Mouse (Mus musculus) embryonic facial prominence, embryonic 15.5 days (tissue): Measurements from ENCODE around the gene Nln. TPM values are rescaled to one million over a fixed set of nuclear protein-coding genes. Genes with fewer than 3 reads are reported as not detected.
A peak's percentile ranks its signal among the peaks of the same experiment; 100 is the strongest.

Experiments used
- ATAC-seq: fragments of 200-750 bp; cut with Nextera tagmentation; 2 replicates; pipeline ENCODE4 v1.8.0; 2017; ENCODE audit warnings: low read depth, moderate TSS enrichment; ENCODE audit not compliant: insufficient number of reproducible peaks, low FRiP score, low TSS enrichment
- H3K27ac ChIP-seq: fragments of 300-500 bp; sonication (generic); replicated peaks from 2 replicates; pipeline ENCODE4 v1.5.1; 2015; ENCODE audit warnings: mild to moderate bottlenecking, inconsistent platforms
- H3K27me3 ChIP-seq: fragments of 300-500 bp; sonication (generic); 2 replicates; pipeline ENCODE4 v1.6.1; 2015; ENCODE audit warnings: inconsistent platforms
- H3K36me3 ChIP-seq: fragments of 300-500 bp; sonication (generic); 2 replicates; pipeline ENCODE4 v1.6.1; 2015; ENCODE audit warnings: mild to moderate bottlenecking, inconsistent platforms
- H3K4me1 ChIP-seq: fragments of 300-500 bp; sonication (generic); 2 replicates; pipeline ENCODE4 v1.6.1; 2015; ENCODE audit warnings: inconsistent platforms
- H3K4me2 ChIP-seq: fragments of 300-500 bp; sonication (generic); replicated peaks from 2 replicates; pipeline ENCODE4 v1.6.1; 2015; ENCODE audit warnings: mild to moderate bottlenecking, inconsistent platforms
- H3K4me3 ChIP-seq: fragments of 300-500 bp; sonication (generic); replicated peaks from 2 replicates; pipeline ENCODE4 v1.5.1; 2015; ENCODE audit warnings: mild to moderate bottlenecking, inconsistent platforms
- H3K9ac ChIP-seq: fragments of 300-500 bp; sonication (generic); 2 replicates; pipeline ENCODE4 v1.6.1; 2015; ENCODE audit warnings: inconsistent platforms
- H3K9me3 ChIP-seq: fragments of 300-500 bp; sonication (generic); replicated peaks from 2 replicates; pipeline ENCODE4 v1.6.1; 2016; ENCODE audit warnings: inconsistent platforms
- WGBS: fragments of 180-500 bp; shearing (Covaris S2); methylation state at CpG from one replicate; pipeline ENCODE4 v1.1.7; 2015; 5-methylcytosine and 5-hydroxymethylcytosine counted together
- polyA plus RNA-seq: library from polyadenylated mRNA; unstranded; fragments of >200 nt; fragmentation: Nextera tagmentation; extraction: Ambion mirVana; gene quantifications from 2 replicates; pipeline ENCODE4 v1.2.1, GENCODE M21; 2015

The Nln gene
- polyA plus RNA-seq, 1 experiment from 2014 or later = 18.8 TPM

DNA sequence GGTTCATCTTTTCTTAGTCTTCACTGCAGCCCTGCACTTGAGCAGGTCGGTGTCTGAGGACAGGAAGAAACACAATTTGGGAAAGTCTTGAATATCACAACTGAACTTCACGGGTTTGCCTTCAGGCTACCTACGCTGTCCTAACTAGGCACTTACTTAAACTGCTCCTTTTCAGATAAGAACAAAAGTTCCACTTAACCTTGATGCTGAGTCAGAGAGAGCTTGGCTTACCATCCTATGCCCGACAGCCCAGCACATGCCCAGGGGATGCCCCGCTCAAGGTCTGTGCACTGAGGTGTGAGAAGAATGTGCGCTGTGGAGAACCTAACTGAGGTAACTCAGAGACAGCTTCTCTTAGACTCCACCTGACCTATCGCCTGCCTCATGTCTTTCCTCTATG, 67.9 kb downstream of the Nln start:
- H3K27me3 ChIP-seq = no peaks in the 10 kb centered on the region
- no peak overlapping the region for H3K4me3 ChIP-seq
- H3K9ac ChIP-seq = no peak overlapping the region
- H3K4me1 ChIP-seq = peaks cover 26% of the 10 kb centered on the region
- no peak overlapping the region for H3K27ac ChIP-seq
- no peaks in the 10 kb centered on the region for H3K9me3 ChIP-seq
- H3K4me2 ChIP-seq = no peak overlapping the region
- no peak for ATAC-seq
- 85% methylated on average over 7 of the region's 7 CpGs for WGBS
- H3K36me3 ChIP-seq = no peaks in the 10 kb centered on the region

GRCm38 (mm10) chr13:104040950-104041349, 68.5 kb downstream of the Nln start:
- no peaks in the 10 kb centered on the region for H3K36me3 ChIP-seq
- H3K9me3 ChIP-seq = no peaks in the 10 kb centered on the region
- no peak overlapping the region for H3K4me3 ChIP-seq
- H3K9ac ChIP-seq = no peak overlapping the region
- peaks cover 30% of the 10 kb centered on the region for H3K4me1 ChIP-seq
- H3K4me2 ChIP-seq = no peak overlapping the region
- WGBS = 55% methylated on average over 4 of the region's 4 CpGs
- no peak for ATAC-seq
- H3K27ac ChIP-seq = no peak overlapping the region
- H3K27me3 ChIP-seq = no peaks in the 10 kb centered on the region

GRCm38 (mm10) chr13:104039861-104040260, 69.6 kb downstream of the Nln start:
- peaks cover 38% of the 10 kb centered on the region for H3K4me1 ChIP-seq
- 61% methylated on average over 4 of the region's 4 CpGs for WGBS
- ATAC-seq = no peak
- H3K27me3 ChIP-seq = no peaks in the 10 kb centered on the region
- H3K4me3 ChIP-seq = no peak overlapping the region
- no peak overlapping the region for H3K4me2 ChIP-seq
- no peaks in the 10 kb centered on the region for H3K9me3 ChIP-seq
- H3K36me3 ChIP-seq = no peaks in the 10 kb centered on the region
- no peak overlapping the region for H3K9ac ChIP-seq
- no peak overlapping the region for H3K27ac ChIP-seq

- H3K27me3 ChIP-seq = no peaks in the 10 kb centered on the region
- no peaks in the 10 kb centered on the region for H3K9me3 ChIP-seq
- H3K36me3 ChIP-seq = no peaks in the 10 kb centered on the region
- no peak overlapping the region for H3K27ac ChIP-seq
- WGBS = 86% methylated on average over 7 of the region's 7 CpGs
- H3K9ac ChIP-seq = no peak overlapping the region
- H3K4me2 ChIP-seq = no peak overlapping the region
- H3K4me3 ChIP-seq = no peak overlapping the region
- H3K4me1 ChIP-seq = peaks cover 48% of the 10 kb centered on the region
- ATAC-seq = no peak
Observed at GRCm38 (mm10) chr13:104038891-104039290, 70.5 kb downstream of the Nln start.

DNA sequence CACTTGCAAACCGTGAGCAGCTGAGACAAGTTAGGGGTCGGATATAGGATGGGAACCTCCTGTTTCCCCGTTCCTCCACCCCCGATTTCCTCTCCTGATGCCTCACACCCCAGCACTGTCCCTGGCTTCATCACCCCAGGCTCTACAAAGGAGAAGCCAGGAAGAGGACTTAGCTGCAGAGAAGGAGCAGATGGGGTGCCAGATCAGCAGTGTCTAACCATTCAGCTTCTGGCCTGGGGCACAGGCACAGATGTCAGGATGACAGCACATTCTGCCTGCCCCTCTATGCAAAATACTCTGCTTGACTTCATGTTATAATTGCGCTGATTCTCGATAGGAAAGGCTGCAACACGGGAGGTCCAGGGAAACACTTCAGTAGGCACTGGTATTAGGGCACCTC, 71.1 kb downstream of the Nln start:
- Histone ChIP-seq H3K36me3 (no peaks in the 10 kb centered on the region), H3K27me3 (no peaks in the 10 kb centered on the region), H3K4me3 (no peak overlapping the region), H3K4me1 (peaks cover 49% of the 10 kb centered on the region), H3K9ac (no peak overlapping the region), H3K27ac (peak overlapping the region; percentile 39; the same call in 1 of the 2 replicates), H3K4me2 (no peak overlapping the region), H3K9me3 (no peaks in the 10 kb centered on the region)
- ATAC-seq = no peak
- 39% methylated on average over 7 of the region's 7 CpGs for WGBS

DNA sequence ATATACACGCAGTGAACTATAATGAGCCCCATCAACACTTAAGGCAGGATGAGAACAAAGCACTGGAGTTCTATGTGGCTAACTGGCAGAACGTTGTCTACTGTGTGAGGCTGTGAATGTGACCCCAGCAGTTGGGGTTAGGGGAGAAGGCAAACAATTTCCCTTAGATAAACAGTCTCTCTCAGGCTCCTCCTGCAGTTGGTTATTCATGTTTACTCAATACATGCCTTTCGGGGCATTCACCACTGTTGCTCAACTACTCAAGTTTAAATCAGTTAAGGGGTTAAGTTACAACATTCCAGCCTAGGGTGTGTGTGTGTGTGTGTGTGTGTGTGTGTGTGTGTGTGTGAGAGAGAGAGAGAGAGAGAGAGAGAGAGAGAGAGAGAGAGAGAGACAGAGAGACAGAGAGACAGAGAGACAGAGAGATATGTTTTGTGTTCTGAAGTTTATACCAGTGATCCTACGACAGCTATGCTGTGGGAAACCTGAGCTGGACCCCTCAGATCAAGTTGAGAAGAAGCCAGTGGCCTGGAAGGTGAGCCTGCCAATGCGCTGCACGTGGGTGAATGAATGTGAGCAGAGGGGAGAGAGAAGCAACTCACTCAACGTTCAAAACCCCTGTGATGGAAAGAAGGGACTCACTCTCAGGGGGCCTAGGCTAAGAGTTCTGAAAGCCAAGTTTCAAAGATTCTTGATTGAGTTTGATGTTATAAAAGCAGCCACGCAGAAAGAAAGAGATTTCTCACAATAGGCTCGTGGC, 71.7 kb downstream of the Nln start:
- Histone ChIP-seq H3K4me3 (no peak overlapping the region), H3K27ac (peak overlapping the region; percentile 59), H3K9ac (no peak overlapping the region), H3K9me3 (no peaks in the 10 kb centered on the region), H3K36me3 (no peaks in the 10 kb centered on the region), H3K4me2 (no peak overlapping the region), H3K4me1 (peaks cover 53% of the 10 kb centered on the region), H3K27me3 (no peaks in the 10 kb centered on the region)
- ATAC-seq = no peak
- 29% methylated on average over 9 of the region's 9 CpGs for WGBS

- no peaks in the 10 kb centered on the region for H3K9me3 ChIP-seq
- no peak overlapping the region for H3K9ac ChIP-seq
- H3K4me3 ChIP-seq = no peak overlapping the region
- H3K4me2 ChIP-seq = no peak overlapping the region
- H3K36me3 ChIP-seq = no peaks in the 10 kb centered on the region
- WGBS = 65% methylated on average over 23 of the region's 23 CpGs
- H3K27ac ChIP-seq = peak overlapping the region; percentile 59
- H3K27me3 ChIP-seq = no peaks in the 10 kb centered on the region
- ATAC-seq = no peak
- H3K4me1 ChIP-seq = peaks cover 62% of the 10 kb centered on the region
Observed at GRCm38 (mm10) chr13:104036494-104037290, 72.7 kb downstream of the Nln start.

DNA sequence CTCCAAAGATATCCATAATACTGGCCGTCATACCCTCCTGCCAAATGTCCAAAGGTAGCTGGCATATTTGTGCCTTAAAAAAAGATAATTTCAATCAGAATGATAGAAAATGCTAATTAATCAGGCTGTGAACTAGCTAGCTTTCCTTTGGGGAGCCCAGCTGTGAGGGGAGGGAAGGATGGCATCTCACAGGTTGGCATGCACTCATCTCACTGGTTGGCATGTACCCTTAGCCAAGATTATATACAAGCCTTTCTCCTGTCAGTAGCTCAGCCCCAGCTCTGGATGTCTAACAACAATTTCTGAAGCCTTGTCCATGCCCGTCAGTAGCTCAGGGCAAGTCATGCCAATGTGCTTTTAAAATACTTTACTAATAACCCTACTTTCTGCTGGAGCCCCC, 73.8 kb downstream of the Nln start:
- Histone ChIP-seq H3K36me3 (no peaks in the 10 kb centered on the region), H3K9ac (no peak overlapping the region), H3K4me3 (no peak overlapping the region), H3K27ac (peak overlapping the region; percentile 58), H3K9me3 (no peaks in the 10 kb centered on the region), H3K4me1 (peaks cover 71% of the 10 kb centered on the region), H3K4me2 (no peak overlapping the region), H3K27me3 (no peaks in the 10 kb centered on the region)
- WGBS = 54% methylated on average over 2 of the region's 2 CpGs
- ATAC-seq = no peak

GRCm38 (mm10) chr13:104034854-104035253, 74.6 kb downstream of the Nln start:
- ATAC-seq = no peak
- no peaks in the 10 kb centered on the region for H3K36me3 ChIP-seq
- 16% methylated on average over 6 of the region's 6 CpGs for WGBS
- no peaks in the 10 kb centered on the region for H3K9me3 ChIP-seq
- H3K4me2 ChIP-seq = no peak overlapping the region
- H3K27me3 ChIP-seq = no peaks in the 10 kb centered on the region
- H3K27ac ChIP-seq = peak overlapping the region; percentile 29
- no peak overlapping the region for H3K9ac ChIP-seq
- peaks cover 71% of the 10 kb centered on the region for H3K4me1 ChIP-seq
- no peak overlapping the region for H3K4me3 ChIP-seq

DNA sequence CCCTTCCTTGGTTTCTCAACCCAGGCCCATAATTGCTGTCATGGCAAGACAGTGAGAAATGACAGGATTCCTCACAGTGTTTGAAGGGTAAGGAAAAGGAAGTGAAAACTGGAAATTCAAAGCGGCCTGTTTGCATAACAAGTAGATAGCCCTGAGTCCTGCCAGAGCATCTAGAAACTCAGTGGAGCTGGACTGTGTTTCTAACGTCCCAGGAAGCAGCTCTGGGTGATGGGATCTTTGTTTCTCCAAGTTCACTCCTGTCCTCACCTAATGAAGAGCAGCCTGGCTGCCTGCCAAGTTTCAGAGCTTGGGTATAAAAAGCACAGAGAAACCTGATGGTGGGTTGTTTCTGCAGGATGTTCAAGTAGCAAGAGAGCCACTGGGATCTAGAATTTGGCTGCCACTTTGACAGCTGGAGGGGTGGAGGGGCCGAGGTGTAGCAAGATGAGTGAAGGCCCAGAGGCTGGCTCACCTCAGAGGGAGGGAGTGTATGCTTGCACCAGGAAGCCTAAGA, 76.7 kb downstream of the Nln start:
- H3K4me2 ChIP-seq = 0 out of 2 replicates have a peak overlapping the region, but pooled peaks have one; percentile 1
- H3K27me3 ChIP-seq = no peaks in the 10 kb centered on the region
- no peaks in the 10 kb centered on the region for H3K36me3 ChIP-seq
- H3K9ac ChIP-seq = no peak overlapping the region
- WGBS = 34% methylated on average over 3 of the region's 3 CpGs
- H3K4me1 ChIP-seq = peaks cover 57% of the 10 kb centered on the region
- no peak overlapping the region for H3K4me3 ChIP-seq
- H3K27ac ChIP-seq = peak overlapping the region; percentile 68
- H3K9me3 ChIP-seq = no peaks in the 10 kb centered on the region
- ATAC-seq = 0 out of 2 replicates have a peak, but pooled peaks have one; percentile 35

DNA sequence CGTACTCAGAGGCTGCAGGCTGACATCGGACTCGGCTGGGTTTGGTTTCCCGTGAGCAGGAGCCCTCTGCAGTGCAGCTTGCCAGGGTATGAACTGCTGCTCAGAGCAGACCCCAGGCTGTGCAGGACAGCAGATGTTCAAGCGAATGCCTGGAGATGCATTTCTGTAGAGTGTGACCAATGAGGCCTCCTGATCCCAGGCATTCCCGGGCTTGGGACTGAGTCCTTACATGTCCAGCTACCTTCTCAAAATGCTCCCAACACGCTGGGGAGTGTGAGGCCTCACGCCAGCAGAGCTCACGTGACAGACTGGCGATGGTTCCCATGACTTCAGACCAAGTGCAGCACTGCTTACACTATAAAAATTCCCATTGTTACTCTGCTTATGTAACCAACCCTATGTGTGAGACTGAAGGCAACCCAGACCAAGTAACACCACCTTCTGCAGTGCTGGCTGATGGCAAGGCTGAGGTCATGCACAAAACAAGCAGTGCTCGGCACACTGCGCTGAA, 77.5 kb downstream of the Nln start:
- Histone ChIP-seq H3K4me1 (peaks cover 52% of the 10 kb centered on the region), H3K9me3 (no peaks in the 10 kb centered on the region), H3K36me3 (no peaks in the 10 kb centered on the region), H3K4me3 (no peak overlapping the region), H3K9ac (no peak overlapping the region), H3K27ac (peak overlapping the region; percentile 68), H3K27me3 (no peaks in the 10 kb centered on the region), H3K4me2 (no peak overlapping the region)
- 44% methylated on average over 12 of the region's 12 CpGs for WGBS
- ATAC-seq = peak; percentile 45
